Mouse (Mus musculus): ENCODE data around the gene Syt3.
A peak's percentile ranks its signal among the peaks of the same experiment; 100 is the strongest.

Gene Syt3

GRCm38 (mm10) chr7:44356590-44357481, 27.1 kb upstream of the Syt3 start:
- DNase-seq (ENCODE audit: low spot score) = no peak

GRCm38 (mm10) chr7:44357531-44357930, 26.4 kb upstream of the Syt3 start:
- no peak for DNase-seq (ENCODE audit: low spot score)

GRCm38 (mm10) chr7:44358012-44358411, 25.9 kb upstream of the Syt3 start:
- DNase-seq (ENCODE audit: low spot score) = no peak

GRCm38 (mm10) chr7:44358886-44359654, 24.8 kb upstream of the Syt3 start:
- DNase-seq (ENCODE audit: low spot score) = no peak

GRCm38 (mm10) chr7:44359908-44360672, 23.8 kb upstream of the Syt3 start:
- DNase-seq (ENCODE audit: low spot score) = peak; percentile 96

GRCm38 (mm10) chr7:44360792-44361301, 23.1 kb upstream of the Syt3 start:
- DNase-seq (ENCODE audit: low spot score) = no peak

- no peak for DNase-seq (ENCODE audit: low spot score)
Measured at GRCm38 (mm10) chr7:44372678-44373077, 11.2 kb upstream of the Syt3 start.

GRCm38 (mm10) chr7:44373460-44373859, 10.4 kb upstream of the Syt3 start:
- no peak for DNase-seq (ENCODE audit: low spot score)

- peak; percentile 95 for DNase-seq (ENCODE audit: low spot score)
Measured at GRCm38 (mm10) chr7:44373889-44374652, 9.8 kb upstream of the Syt3 start.

- no peak for DNase-seq (ENCODE audit: low spot score)
Measured at GRCm38 (mm10) chr7:44374756-44375155, 9.1 kb upstream of the Syt3 start.

GRCm38 (mm10) chr7:44375207-44375606, 8.7 kb upstream of the Syt3 start:
- no peak for DNase-seq (ENCODE audit: low spot score)

- DNase-seq (ENCODE audit: low spot score) = no peak
Measured at GRCm38 (mm10) chr7:44375793-44376192, 8.1 kb upstream of the Syt3 start.

- no peak for DNase-seq (ENCODE audit: low spot score)
Measured at GRCm38 (mm10) chr7:44378290-44378689, 5.6 kb upstream of the Syt3 start.

- DNase-seq (ENCODE audit: low spot score) = peak; percentile 86
Measured at GRCm38 (mm10) chr7:44382541-44382940, 1.4 kb upstream of the Syt3 start.

GRCm38 (mm10) chr7:44384716-44385059, 786 bp downstream of the Syt3 start:
- no peak for DNase-seq (ENCODE audit: low spot score)

GRCm38 (mm10) chr7:44385720-44386119, 1.8 kb downstream of the Syt3 start, which contains the start of gene 1700008O03Rik:
TSS of gene 1700008O03Rik (minus strand) at chr7:44385820.
- no peak for DNase-seq (ENCODE audit: low spot score)

GRCm38 (mm10) chr7:44391831-44392230, 7.9 kb downstream of the Syt3 start:
- no peak for DNase-seq (ENCODE audit: low spot score)

GRCm38 (mm10) chr7:44392341-44392740, 8.4 kb downstream of the Syt3 start:
- no peak for DNase-seq (ENCODE audit: low spot score)

GRCm38 (mm10) chr7:44393284-44393683, 9.4 kb downstream of the Syt3 start:
- DNase-seq (ENCODE audit: low spot score) = no peak

GRCm38 (mm10) chr7:44398570-44398969, 14.7 kb downstream of the Syt3 start:
- DNase-seq (ENCODE audit: low spot score) = peak; percentile 61

GRCm38 (mm10) chr7:44401673-44402072, 17.8 kb downstream of the Syt3 start:
- DNase-seq (ENCODE audit: low spot score) = no peak

Data from layer of hippocampus, adult 11-12 months (tissue).